Mouse (Mus musculus) right cerebral cortex, adult 2 months (tissue): ENCODE measurements around the gene Tmem176a.
"Not testable (repeated sequence)": the region's sequence is repeated elsewhere in the genome, so short reads cannot be mapped to it uniquely, and the experiment has no call there.

ENCODE experiments used
- DNase-seq, 2 experiments: peaks; one replicate each; pipeline ENCODE4 v3.0.0; 2021 to 2022; ENCODE audit warnings: low spot score in 2 of 2

The Tmem176a gene

GRCm38 (mm10) chr6:48842111-48842842 lies 1.6 kb downstream of the Tmem176a start:
- no peak for DNase-seq

GRCm38 (mm10) chr6:48845086-48845485 lies 4.4 kb downstream of the Tmem176a start:
- DNase-seq, result no peak

GRCm38 (mm10) chr6:48851820-48852491 lies 11.2 kb downstream of the Tmem176a start:
- no peak for DNase-seq

- no peak for DNase-seq
Observed at GRCm38 (mm10) chr6:48854155-48854554, 13.4 kb downstream of the Tmem176a start.

- DNase-seq, result no peak
Observed at GRCm38 (mm10) chr6:48857613-48858302, 17.0 kb downstream of the Tmem176a start.

- peak in 1 of 2 experiments; percentile 44 for DNase-seq
Observed at GRCm38 (mm10) chr6:48860130-48860815, 19.6 kb downstream of the Tmem176a start.

GRCm38 (mm10) chr6:48860851-48861250 lies 20.1 kb downstream of the Tmem176a start:
- DNase-seq, result no peak

- DNase-seq, result no peak
Observed at GRCm38 (mm10) chr6:48861616-48862280, 21.0 kb downstream of the Tmem176a start.

GRCm38 (mm10) chr6:48862816-48863215 lies 22.1 kb downstream of the Tmem176a start:
- DNase-seq, result no peak

GRCm38 (mm10) chr6:48863488-48863887 lies 22.8 kb downstream of the Tmem176a start:
- DNase-seq, result no peak

GRCm38 (mm10) chr6:48864181-48864580 lies 23.5 kb downstream of the Tmem176a start:
- DNase-seq, result no peak

GRCm38 (mm10) chr6:48864723-48865122 lies 24.0 kb downstream of the Tmem176a start:
- no peak for DNase-seq

- no peak for DNase-seq
Observed at GRCm38 (mm10) chr6:48865152-48865745, 24.5 kb downstream of the Tmem176a start.

- DNase-seq, result not testable (repeated sequence)
Observed at GRCm38 (mm10) chr6:48866355-48866950, 25.7 kb downstream of the Tmem176a start.

GRCm38 (mm10) chr6:48867158-48867557 lies 26.4 kb downstream of the Tmem176a start:
- DNase-seq, result no peak

- no peak for DNase-seq
Observed at GRCm38 (mm10) chr6:48869774-48870173, 29.1 kb downstream of the Tmem176a start.

GRCm38 (mm10) chr6:48872596-48872995 lies 31.9 kb downstream of the Tmem176a start, which contains the start of gene Aoc1:
Gene Aoc1, plus strand, starts transcription at chr6:48872896.
- DNase-seq, result no peak

GRCm38 (mm10) chr6:48874576-48874975 lies 33.9 kb downstream of the Tmem176a start:
- no peak for DNase-seq

- no peak for DNase-seq
Observed at GRCm38 (mm10) chr6:48875515-48875914, 34.8 kb downstream of the Tmem176a start.

- peak; percentile 40 to 41 for DNase-seq
Observed at GRCm38 (mm10) chr6:48876510-48877135, 35.9 kb downstream of the Tmem176a start.
